Mouse (Mus musculus) forebrain, embryonic 14.5 days (tissue): Measurements from ENCODE around the gene Wnt7b. TPM values are rescaled to one million over a fixed set of nuclear protein-coding genes. Genes with fewer than 3 reads are reported as not detected.

ENCODE experiments used
- ATAC-seq: fragments of 200-750 bp; cut with Nextera tagmentation; 2 replicates; pipeline ENCODE4 v1.8.0; 2017; ENCODE audit warnings: mild to moderate bottlenecking, moderate library complexity
- DNase-seq: peaks from one replicate; pipeline ENCODE4 v3.0.0-alpha.2; 2015; ENCODE audit warnings: low spot score
- H3K27ac ChIP-seq: fragments of 300-500 bp; sonication (generic); 2 replicates; pipeline ENCODE4 v1.5.1; 2014; ENCODE audit warnings: low read depth, mild to moderate bottlenecking, control low read depth, low read length, moderate library complexity
- H3K27me3 ChIP-seq: fragments of 300-500 bp; sonication (generic); replicated peaks from 2 replicates; pipeline ENCODE4 v1.6.1; 2014; ENCODE audit warnings: low read length, control low read depth, mixed read lengths; ENCODE audit not compliant: control insufficient read depth, insufficient read depth
- H3K36me3 ChIP-seq: fragments of 300-500 bp; sonication (generic); 2 replicates; pipeline ENCODE4 v1.6.1; 2014; ENCODE audit warnings: low read length, control low read depth; ENCODE audit not compliant: control insufficient read depth, insufficient read depth
- H3K4me1 ChIP-seq: fragments of 300-500 bp; sonication (generic); 2 replicates; pipeline ENCODE4 v1.6.1; 2014; ENCODE audit warnings: antibody characterized with exemption, low read length, control low read depth; ENCODE audit not compliant: control insufficient read depth, insufficient read depth
- H3K4me2 ChIP-seq: fragments of 300-500 bp; sonication (generic); 2 replicates; pipeline ENCODE4 v1.6.1; 2014; ENCODE audit warnings: mild to moderate bottlenecking, control low read depth, low read length
- H3K4me3 ChIP-seq: fragments of 300-500 bp; sonication (generic); 2 replicates; pipeline ENCODE4 v1.5.1; 2014; ENCODE audit warnings: low read depth, low read length, control low read depth
- H3K9ac ChIP-seq: fragments of 300-500 bp; sonication (generic); 2 replicates; pipeline ENCODE4 v1.6.1; 2014; ENCODE audit warnings: mild to moderate bottlenecking, low read length, control low read depth, moderate library complexity
- H3K9me3 ChIP-seq: fragments of 300-500 bp; sonication (generic); replicated peaks from 2 replicates; pipeline ENCODE4 v1.6.1; 2016; ENCODE audit warnings: low read length, control low read depth, mixed read lengths; ENCODE audit not compliant: control insufficient read depth
- WGBS: fragments of 180-500 bp; shearing (Covaris S2); extraction: QIAGEN DNeasy Blood & Tissue Kit; methylation state at CpG from one replicate; pipeline ENCODE4 v1.1.7; 2014; 5-methylcytosine and 5-hydroxymethylcytosine counted together
- polyA plus RNA-seq: library from polyadenylated mRNA; unstranded; fragments of >200 nt; fragmentation: Nextera tagmentation; extraction: Ambion mirVana; gene quantifications from 2 replicates; pipeline ENCODE4 v1.2.1, GENCODE M21; 2014

The Wnt7b gene
- 73.4 and 84.7 TPM in 2 replicates for polyA plus RNA-seq

DNA sequence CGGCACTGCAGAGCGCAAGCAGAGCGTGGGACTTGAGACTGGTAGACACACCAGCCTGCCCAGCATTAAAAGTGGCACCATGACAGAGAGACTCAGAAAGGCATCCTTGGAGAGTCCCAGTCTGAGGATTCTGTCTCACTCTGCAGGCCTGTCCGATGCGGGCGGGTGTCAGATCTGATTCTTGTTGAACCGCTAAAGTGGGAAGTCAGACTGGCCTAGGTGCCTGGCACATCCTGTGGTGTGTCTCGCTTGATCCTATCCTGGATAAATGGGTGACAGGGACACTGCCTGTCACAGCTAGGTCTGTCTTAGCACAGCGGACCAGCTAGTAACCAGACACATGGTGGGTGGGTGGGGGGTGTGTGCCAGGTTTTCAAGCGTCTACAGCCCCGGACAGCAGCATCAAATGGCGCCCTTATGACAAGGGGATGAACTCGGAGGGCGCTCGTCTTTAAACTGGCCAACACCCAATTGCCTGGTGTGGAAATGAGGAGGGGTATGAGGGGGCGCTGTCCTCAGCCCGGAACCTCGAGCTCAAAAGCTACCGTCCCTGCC lies at the start of gene Wnt7b:
Gene Wnt7b (minus strand): TSS at position 118 of the 555 bp plus-strand sequence.
- Histone ChIP-seq H3K9ac (peak within 1 kb of the TSS; percentile 83), H3K9me3 (no peaks in the 10 kb centered on the region), H3K4me3 (peak within 1 kb of the TSS; percentile 69), H3K27ac (peak within 1 kb of the TSS; percentile 72), H3K36me3 (no peaks in the 10 kb centered on the region), H3K27me3 (peaks cover 23% of the 10 kb centered on the region), H3K4me2 (peak within 1 kb of the TSS; percentile 96), H3K4me1 (peaks cover 4% of the 10 kb centered on the region)
- ATAC-seq: no peak
- WGBS: under 1% methylated on average over 19 of the region's 19 CpGs
- no peak for DNase-seq

DNA sequence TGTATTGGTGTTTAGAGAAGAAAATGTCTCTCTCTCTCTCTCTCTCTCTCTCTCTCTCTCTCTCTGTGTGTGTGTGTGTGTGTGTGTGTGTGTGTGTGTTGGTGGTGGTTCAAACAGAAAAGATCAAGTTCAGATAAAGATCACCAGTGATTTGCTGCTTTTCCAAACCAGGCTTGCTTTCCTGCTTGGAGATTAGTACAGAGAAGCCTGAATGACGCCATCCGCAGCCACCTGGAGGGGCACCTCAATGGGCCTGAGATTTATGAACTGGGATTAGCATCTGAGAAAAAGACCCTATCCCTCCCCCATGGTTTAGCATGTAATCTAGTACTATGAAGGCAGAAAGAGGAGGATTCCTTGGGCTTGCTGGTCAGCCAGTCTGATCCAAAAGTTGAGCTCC lies 49.3 kb upstream of the Wnt7b start:
- Histone ChIP-seq H3K27ac (no peak overlapping the region), H3K4me1 (no peaks in the 10 kb centered on the region), H3K36me3 (no peaks in the 10 kb centered on the region), H3K4me3 (no peak overlapping the region), H3K27me3 (no peaks in the 10 kb centered on the region), H3K4me2 (no peak overlapping the region), H3K9me3 (no peaks in the 10 kb centered on the region), H3K9ac (no peak overlapping the region)
- ATAC-seq: no peak
- WGBS: 25% methylated on average over 2 of the region's 2 CpGs
- DNase-seq: no peak

- Histone ChIP-seq H3K9ac (no peak overlapping the region), H3K27ac (no peak overlapping the region), H3K4me1 (peaks cover 9% of the 10 kb centered on the region), H3K9me3 (no peaks in the 10 kb centered on the region), H3K36me3 (no peaks in the 10 kb centered on the region), H3K4me3 (no peak overlapping the region), H3K4me2 (no peak overlapping the region), H3K27me3 (0 out of 2 replicates have a peak, but pooled peaks cover 2% of the 10 kb centered on the region)
- WGBS: 67% methylated on average over 7 of the region's 7 CpGs
- ATAC-seq (no peak), DNase-seq (no peak)
Observed at GRCm38 (mm10) chr15:85629924-85630545, 47.8 kb upstream of the Wnt7b start.

DNA sequence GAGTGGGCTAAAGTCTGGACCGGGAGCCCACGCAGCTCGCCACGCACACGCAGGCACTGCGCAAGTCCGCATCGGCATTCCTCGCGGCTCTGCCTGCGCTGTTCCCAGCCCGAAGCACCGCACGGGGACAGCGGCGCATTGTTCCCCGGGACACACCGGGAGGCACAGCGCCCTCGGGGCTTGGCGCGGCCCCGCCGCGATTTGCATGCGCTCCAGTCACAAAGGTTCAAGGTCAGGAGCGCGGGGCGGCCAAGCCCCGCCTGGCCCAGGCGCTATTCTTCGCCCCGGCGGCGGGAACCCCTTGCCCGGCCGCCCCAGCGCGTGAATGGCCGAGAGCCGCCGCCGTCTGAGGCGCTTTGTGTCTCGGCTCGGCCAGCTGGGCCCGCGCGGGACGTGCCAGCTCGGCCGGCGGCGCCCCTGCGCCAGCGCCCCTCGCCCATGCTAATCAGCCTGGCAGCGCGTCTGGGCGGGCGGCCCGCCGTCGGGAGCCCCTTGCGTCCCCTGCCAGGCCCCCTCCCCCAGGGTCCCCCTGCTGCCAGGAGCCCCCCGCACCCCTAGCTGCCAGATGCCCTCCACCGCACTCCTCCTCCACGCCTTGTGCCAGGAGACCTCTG lies 43.5 kb upstream of the Wnt7b start:
- H3K27ac ChIP-seq: peak overlapping the region; percentile 88
- no peaks in the 10 kb centered on the region for H3K36me3 ChIP-seq
- H3K27me3 ChIP-seq: peaks cover 9% of the 10 kb centered on the region; the same call in 1 of the 2 replicates
- peak overlapping the region; percentile 43 for H3K4me3 ChIP-seq
- peak overlapping the region; percentile 81 for H3K9ac ChIP-seq
- H3K4me2 ChIP-seq: peak overlapping the region; percentile 70
- peaks cover 9% of the 10 kb centered on the region for H3K4me1 ChIP-seq
- under 1% methylated on average over 62 of the region's 68 CpGs for WGBS
- no peaks in the 10 kb centered on the region for H3K9me3 ChIP-seq
- ATAC-seq (peak; percentile 94), DNase-seq (peak; percentile 90)

DNA sequence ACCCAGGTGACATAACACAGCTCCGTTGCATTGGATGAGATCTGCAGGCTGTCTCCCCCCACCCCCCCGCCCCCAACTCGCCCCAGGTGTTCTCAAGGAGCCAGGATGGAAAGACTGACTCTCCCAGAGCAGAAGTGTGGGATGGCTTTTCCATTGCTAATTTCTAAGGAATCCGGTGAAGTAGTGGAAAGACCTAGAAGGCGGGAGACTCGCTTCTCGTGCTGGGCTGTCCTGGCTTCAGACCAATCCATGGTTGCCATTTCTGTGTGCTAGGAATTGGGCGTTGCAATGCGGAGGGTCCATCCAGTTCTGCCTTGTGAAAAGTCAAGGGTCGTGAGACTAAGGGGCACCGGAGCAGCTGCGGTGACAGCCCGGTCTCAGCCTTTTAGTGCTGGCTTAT lies 39.9 kb upstream of the Wnt7b start:
- H3K27me3 ChIP-seq: peaks cover 9% of the 10 kb centered on the region; the same call in 1 of the 2 replicates
- DNase-seq: no peak
- H3K4me2 ChIP-seq: no peak overlapping the region
- H3K27ac ChIP-seq: no peak overlapping the region
- 83% methylated on average over 13 of the region's 13 CpGs for WGBS
- no peak for ATAC-seq
- H3K9ac ChIP-seq: no peak overlapping the region
- H3K9me3 ChIP-seq: 0 out of 2 replicates have a peak, but pooled peaks cover 3% of the 10 kb centered on the region
- H3K4me3 ChIP-seq: no peak overlapping the region
- no peaks in the 10 kb centered on the region for H3K36me3 ChIP-seq
- H3K4me1 ChIP-seq: peaks cover 9% of the 10 kb centered on the region

GRCm38 (mm10) chr15:85615537-85616100 lies 33.3 kb upstream of the Wnt7b start:
- WGBS: 29% methylated on average over 21 of the region's 21 CpGs
- no peak overlapping the region for H3K9ac ChIP-seq
- H3K4me2 ChIP-seq: no peak overlapping the region
- ATAC-seq (no peak), DNase-seq (no peak)
- H3K4me1 ChIP-seq: peaks cover 20% of the 10 kb centered on the region
- H3K27me3 ChIP-seq: 0 out of 2 replicates have a peak, but pooled peaks cover 3% of the 10 kb centered on the region
- H3K27ac ChIP-seq: no peak overlapping the region
- 0 out of 2 replicates have a peak, but pooled peaks cover 3% of the 10 kb centered on the region for H3K9me3 ChIP-seq
- H3K36me3 ChIP-seq: no peaks in the 10 kb centered on the region
- no peak overlapping the region for H3K4me3 ChIP-seq

DNA sequence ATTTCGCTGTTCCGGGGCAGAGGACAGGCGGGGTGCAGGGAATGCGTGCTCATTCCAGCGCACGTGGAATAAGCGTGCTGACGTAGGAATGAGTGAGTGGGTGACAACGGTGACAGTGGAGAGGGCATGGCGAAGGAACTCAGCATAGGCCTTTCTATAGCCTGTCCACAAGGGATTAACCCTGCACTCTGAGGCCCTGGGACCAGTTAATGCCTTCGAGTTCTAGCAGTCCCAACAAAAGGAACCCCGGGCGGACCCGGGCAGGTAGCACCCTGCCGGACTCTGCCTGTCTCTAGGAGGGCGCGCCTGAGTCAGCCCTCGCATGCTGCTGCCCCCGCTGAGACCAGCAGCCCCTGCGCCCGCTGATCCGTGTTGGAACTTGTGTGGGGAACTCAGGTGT lies 32.8 kb upstream of the Wnt7b start:
- Histone ChIP-seq H3K4me2 (no peak overlapping the region), H3K27me3 (0 out of 2 replicates have a peak, but pooled peaks cover 3% of the 10 kb centered on the region), H3K4me1 (peaks cover 21% of the 10 kb centered on the region), H3K9ac (no peak overlapping the region), H3K27ac (no peak overlapping the region), H3K4me3 (no peak overlapping the region), H3K9me3 (0 out of 2 replicates have a peak, but pooled peaks cover 3% of the 10 kb centered on the region), H3K36me3 (no peaks in the 10 kb centered on the region)
- ATAC-seq: no peak
- WGBS: 51% methylated on average over 16 of the region's 22 CpGs
- no peak for DNase-seq

DNA sequence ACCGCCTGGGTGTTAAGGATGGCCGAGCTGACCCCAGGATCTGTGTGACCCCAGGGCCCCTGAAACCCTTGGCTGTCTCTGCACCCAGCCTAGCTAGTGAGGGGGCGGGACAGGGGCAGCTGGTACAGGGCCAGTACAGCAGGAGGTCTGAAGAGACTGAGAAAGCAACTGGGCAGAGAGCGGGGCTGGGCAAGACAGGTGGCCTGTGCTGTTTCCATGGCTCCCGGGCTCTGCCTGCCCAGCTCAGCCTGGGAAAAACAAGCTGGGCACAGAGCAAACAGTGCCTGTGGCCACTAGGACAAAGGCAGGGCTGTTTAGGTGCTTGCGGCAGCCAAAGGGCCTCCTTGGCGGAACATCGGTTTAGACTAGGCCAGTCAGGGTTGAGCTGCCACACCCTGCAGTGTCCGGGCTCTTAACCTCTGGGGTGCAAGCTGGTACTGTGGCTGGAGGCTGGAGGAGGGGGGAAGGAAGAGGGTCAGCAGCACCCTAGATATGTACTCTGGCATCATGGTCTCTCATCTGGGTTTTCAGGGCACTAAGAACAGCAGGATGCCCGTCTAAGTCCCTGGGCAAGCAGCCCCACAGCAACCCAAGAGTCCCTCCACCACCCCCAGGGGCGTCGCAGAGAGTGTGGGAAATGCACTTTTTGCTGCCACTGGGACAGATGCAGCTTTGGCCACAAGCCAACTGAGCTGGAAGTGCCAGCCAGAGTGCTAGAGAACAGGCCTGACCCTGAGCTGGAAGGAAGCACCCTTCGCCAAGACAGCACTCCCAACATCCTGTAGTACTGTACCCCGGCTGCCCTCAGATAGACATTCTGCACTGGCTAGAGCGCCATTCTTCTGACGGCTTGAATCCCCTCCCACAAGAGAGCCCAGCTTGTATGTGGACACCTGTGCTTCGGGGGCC lies 31.3 kb upstream of the Wnt7b start:
- Histone ChIP-seq H3K27me3 (0 out of 2 replicates have a peak, but pooled peaks cover 3% of the 10 kb centered on the region), H3K4me2 (no peak overlapping the region), H3K4me3 (no peak overlapping the region), H3K9me3 (0 out of 2 replicates have a peak, but pooled peaks cover under 1% of the 10 kb centered on the region), H3K27ac (peak overlapping the region; percentile 91), H3K9ac (peak overlapping the region; percentile 32; the same call in 1 of the 2 replicates), H3K4me1 (peaks cover 21% of the 10 kb centered on the region), H3K36me3 (no peaks in the 10 kb centered on the region)
- DNase-seq (peak; percentile 83), ATAC-seq (peak; percentile 77)
- 48% methylated on average over 17 of the region's 17 CpGs for WGBS
